Mouse (Mus musculus) hematopoietic stem cell, adult 5-6 weeks (primary cell): Measurements from ENCODE around the gene Dennd4a. TPM values are rescaled to one million over a fixed set of nuclear protein-coding genes. Genes with fewer than 3 reads are reported as not detected.
A peak's percentile ranks its signal among the peaks of the same experiment; 100 is the strongest.

Source experiments
- ATAC-seq, 2 experiments: fragments of 125-278 bp in 1 of 2; replicated peaks in 1 of 2; 2 replicates each; pipeline ENCODE4 v1.8.0; 2016 to 2017; ENCODE audit warnings: inconsistent platforms in 2 of 2, mild to moderate bottlenecking in 2 of 2, moderate number of reproducible peaks in 2 of 2, low read depth in 1 of 2, moderate TSS enrichment in 1 of 2; ENCODE audit not compliant: low FRiP score in 2 of 2, poor library complexity in 2 of 2, severe bottlenecking in 2 of 2, insufficient read depth in 1 of 2, low TSS enrichment in 1 of 2
- total RNA-seq: library from RNA; stranded (forward); fragments of 172-1452, 232-1000 nt; gene quantifications from 2 replicates; pipeline ENCODE4 v1.2.3, GENCODE M21; 2017

Dennd4a gene
- total RNA-seq, 1 experiment from 2014 or later: 75.6 TPM

- no peak for ATAC-seq
These were observed 34.2 kb downstream of the Dennd4a start for GRCm38 (mm10) chr9:64845355-64845754.

GRCm38 (mm10) chr9:64849548-64849947, 38.4 kb downstream of the Dennd4a start:
- ATAC-seq: no peak

GRCm38 (mm10) chr9:64860083-64860482, 48.9 kb downstream of the Dennd4a start:
- ATAC-seq: no peak

GRCm38 (mm10) chr9:64862687-64863086, 51.5 kb downstream of the Dennd4a start:
- no peak for ATAC-seq

- ATAC-seq: no peak
These were observed 74.9 kb downstream of the Dennd4a start for GRCm38 (mm10) chr9:64886008-64886407.

- ATAC-seq: no peak
These were observed 85.5 kb downstream of the Dennd4a start for GRCm38 (mm10) chr9:64896605-64897004.

- ATAC-seq: no peak
These were observed 91.7 kb downstream of the Dennd4a start for GRCm38 (mm10) chr9:64902866-64903265.

GRCm38 (mm10) chr9:64903386-64903785, 92.2 kb downstream of the Dennd4a start:
- ATAC-seq: no peak; a peak in 1 of 4 replicates

GRCm38 (mm10) chr9:64904917-64905640, 93.9 kb downstream of the Dennd4a start:
- no peak for ATAC-seq

- ATAC-seq: no peak
These were observed 96.3 kb downstream of the Dennd4a start for GRCm38 (mm10) chr9:64907441-64907840.

GRCm38 (mm10) chr9:64913406-64913805, 102.3 kb downstream of the Dennd4a start:
- ATAC-seq: no peak

- no peak for ATAC-seq
These were observed 102.8 kb downstream of the Dennd4a start for GRCm38 (mm10) chr9:64913973-64914372.

GRCm38 (mm10) chr9:64914629-64915028, 103.5 kb downstream of the Dennd4a start:
- peak; percentile 10 to 22; a peak in 2 of 4 replicates for ATAC-seq

- ATAC-seq: no peak; a peak in 1 of 4 replicates
These were observed 107.4 kb downstream of the Dennd4a start for GRCm38 (mm10) chr9:64918560-64918959.

- peak; percentile 40 to 71; a peak in 3 of 4 replicates for ATAC-seq
These were observed 114.6 kb downstream of the Dennd4a start for GRCm38 (mm10) chr9:64925771-64926170.

GRCm38 (mm10) chr9:64926201-64926991, 115.3 kb downstream of the Dennd4a start:
- ATAC-seq: peak; percentile 12 to 43; a peak in 2 of 4 replicates

- ATAC-seq: no peak
These were observed 119.1 kb downstream of the Dennd4a start for GRCm38 (mm10) chr9:64930256-64930655.
